Mouse (Mus musculus) kidney, adult 11 months (tissue): Measurements from ENCODE around the gene Nod2.
"Not testable (repeated sequence)": the region's sequence is repeated elsewhere in the genome, so short reads cannot be mapped to it uniquely, and the experiment has no call there.

Source experiments
- DNase-seq: peaks from one replicate; pipeline ENCODE4 v3.0.0; 2022

Nod2 gene

DNA sequence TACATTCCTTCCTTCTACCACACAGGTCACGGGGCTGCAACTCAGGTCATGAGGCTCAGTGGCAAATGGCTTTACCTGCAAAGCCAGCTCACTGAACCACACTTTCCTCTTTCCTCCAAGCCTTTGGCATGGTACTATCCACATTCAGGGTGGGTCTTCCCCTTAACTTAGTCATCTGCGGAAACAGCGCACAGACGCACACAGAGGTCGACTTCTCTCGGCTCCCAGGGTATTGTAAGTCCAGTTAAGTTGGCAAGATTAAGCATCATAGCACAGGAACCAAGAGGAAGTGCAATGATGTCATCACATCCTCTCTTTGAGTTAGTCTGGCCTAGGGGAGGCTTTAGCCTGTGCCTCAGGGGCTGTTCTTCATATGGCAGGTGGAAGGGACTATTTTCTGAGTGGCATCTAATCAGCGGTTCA is 13.8 kb upstream of the Nod2 start:
- peak; percentile 52 for DNase-seq

DNA sequence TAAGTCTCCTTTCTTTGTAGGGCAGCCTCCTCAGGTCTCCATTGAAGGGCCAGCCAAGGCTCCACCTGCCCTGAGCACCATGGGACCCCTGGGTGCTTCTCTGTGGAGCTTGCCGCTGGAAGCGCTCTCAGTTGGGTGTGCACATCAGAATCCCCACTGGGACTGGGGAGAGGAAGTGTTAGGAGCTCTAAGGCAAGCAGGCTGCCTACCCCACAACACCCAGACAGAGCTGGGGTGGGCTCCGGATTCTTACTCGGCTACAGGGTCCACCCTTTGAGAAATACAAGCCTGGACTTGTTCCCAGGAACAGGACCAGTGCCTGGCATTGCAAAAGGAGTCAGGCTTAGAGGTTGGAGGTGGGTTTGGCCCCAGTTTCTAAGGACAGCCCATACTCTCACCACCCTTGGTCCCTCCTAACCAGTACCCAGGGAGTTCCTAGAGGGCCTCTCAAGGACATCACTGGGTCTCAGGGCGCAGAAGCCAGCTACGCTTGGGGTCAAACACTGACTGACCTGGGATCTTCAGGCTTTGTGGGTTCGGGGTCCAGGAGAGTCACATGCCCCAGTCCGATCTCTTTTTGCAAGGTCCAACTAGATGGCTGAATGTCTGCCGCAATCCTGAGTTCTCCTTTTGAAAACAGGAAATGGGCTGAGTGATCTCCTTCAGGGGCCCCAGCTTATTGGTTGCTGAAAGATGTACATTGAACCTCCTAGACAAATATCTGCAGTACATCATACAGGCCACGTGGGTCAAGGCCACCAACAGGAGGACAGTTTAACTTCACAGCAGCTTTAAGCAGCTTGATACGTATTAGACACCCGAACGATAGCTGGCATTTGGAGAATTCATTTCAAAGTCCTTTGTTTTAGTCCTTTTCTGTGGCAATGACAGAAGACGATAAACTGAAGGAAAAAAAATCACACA is 11.4 kb upstream of the Nod2 start, which contains the start of gene Snx20:
Gene Snx20, minus strand, starts transcription at position 655 of the 924 bp plus-strand sequence.
- no peak for DNase-seq

DNA sequence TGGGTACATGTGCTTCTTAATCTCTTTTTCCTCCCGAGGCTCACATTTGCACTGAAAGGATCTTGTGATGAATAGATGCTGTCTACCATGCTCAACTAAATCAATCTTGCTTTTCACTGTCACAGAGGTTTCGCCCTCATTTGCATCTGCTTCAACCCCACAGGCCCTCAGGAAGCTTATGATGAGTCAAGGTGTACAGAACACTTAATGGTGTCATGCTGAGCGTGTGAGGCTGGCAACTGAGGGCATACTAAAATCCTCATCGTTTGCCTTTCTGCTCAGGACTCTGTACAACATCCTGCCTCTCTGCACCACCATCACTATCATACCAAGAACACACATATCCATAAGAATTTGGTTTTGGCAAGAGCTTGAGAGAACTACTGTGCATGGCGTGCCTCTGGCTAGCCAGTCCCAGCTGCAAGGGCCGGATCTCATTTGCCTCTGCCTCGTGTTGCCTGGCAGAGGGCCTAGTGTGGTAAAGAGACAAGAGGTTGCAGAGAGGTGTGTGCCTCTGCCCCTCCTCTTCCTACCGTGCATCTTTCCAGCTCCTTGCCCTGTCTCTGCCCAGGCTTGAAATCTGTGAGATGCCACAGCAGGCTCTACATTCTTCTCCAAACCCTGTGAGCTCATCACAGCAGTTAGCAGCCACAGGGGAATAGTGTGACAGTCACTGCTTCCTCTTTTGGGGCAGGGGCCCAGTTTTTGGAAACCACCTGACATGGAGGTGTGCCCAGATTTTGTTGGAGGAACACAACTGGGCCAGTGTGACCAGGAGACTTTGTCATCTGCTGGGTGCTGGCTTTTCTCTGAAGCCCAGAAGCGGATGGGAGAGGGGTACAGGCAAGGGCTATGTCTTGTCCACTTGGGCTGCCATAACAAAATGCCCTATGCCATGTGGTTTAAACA is 9.8 kb upstream of the Nod2 start:
- no peak for DNase-seq

DNA sequence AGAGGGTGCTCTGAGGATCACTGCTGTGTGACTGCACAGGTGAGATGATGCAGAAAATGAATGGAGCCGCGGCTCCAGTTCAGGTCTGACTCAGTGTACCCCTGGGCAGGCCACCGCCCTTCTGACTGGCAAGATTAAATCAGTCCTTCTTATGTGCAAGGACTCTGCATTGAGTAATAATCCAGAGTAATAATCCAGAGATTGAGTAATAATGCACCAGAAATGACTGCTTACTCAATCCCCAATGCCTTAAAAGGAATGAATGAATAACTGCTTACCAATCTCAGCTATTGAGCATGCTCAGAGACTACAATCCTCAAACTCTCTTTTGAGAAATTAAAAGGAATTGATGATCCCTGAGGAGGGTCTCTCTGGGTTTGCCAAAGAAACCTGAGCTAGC is 8.2 kb upstream of the Nod2 start:
- DNase-seq: no peak

DNA sequence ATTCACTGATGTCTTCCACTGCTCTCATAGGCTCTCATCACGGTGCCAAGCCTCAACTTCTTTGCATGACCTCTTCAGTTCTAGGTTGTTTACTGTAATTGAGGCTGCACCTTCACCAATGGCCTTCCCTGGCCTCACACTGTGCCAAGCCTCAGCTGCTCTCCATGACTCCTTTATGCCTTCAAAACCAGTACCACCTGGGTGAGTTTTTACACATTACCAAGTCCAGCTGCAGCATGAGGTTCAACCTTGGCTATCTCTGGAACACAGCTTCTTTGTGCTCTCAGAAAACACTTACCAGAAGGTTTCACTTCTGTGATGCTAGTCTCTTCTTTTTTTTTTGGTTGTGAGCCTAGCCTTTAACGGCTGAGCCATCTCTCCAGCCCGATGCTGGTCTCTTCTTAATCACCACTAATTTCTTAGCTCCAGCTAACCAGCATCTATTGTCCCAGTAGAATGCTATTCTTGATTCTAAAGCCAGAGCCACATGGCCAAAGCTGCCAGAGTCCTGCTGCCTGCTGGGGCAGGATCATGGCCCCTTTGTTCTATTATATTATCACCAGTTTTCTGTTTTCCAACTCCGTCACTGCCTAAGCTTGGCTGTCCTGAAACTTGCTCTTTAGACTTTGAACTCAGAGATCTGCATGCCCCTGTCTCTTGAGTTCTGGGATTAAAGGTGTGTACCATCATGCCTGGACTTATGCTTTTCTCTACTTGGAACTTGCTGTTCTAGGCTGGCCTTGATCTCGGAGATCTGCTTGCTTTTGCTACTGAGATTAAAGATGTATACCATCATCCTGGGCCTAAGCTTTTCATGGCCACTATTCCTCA is 4.2 kb upstream of the Nod2 start:
- DNase-seq: peak; percentile 57

DNA sequence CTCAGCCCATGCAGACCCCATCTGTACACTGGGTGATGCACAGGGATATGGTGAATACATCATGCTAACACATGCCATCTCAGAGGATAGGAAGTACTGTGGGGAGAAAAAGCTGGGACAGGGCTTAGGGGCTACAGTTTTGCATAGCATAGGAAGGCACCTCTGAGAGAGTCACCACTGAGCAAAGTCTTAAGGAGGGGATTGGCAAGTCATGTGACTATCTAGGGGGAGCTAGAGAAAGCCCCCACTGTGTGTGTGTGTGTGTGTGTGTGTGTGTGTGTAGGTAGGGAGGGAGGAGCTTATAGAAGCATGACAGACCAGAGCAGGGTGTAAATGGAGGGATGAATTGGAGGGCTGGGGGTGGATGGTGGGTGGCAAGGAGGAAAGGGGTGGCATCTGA is 1.2 kb downstream of the Nod2 start:
- DNase-seq: no peak

DNA sequence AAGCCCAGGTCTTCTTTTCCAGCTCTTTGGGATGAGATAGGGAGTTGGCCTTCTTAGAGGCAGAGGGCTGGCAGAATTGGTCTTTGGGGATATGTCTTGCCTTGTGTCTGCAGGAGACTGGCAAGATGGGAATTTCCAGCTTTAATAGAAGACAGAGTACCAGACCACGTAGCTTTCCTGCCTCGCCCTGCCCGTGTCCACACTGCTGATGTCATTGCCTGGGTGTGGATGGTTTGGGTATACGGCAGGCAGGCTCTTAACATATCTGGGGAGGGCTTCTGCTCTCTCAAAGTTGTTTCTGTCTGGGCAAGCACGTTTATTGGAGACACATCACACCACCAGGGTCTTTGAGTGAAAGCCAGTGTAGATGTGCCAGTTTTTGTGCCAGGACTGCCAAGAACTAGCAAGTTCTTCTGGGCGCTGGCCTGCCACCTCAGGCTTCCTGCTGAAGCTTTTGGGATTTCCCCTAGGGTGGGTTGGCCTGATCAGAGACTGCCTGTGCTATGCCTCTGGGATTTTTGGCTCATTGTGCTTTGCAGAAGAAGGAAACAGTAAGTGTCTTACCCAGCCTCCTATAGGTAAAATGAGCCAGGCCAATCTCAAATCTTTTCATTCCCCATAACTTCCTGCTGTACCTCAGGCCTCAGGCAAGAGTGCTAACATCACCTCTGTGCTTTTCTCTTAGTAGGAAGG is 3.0 kb downstream of the Nod2 start:
- DNase-seq: no peak

DNA sequence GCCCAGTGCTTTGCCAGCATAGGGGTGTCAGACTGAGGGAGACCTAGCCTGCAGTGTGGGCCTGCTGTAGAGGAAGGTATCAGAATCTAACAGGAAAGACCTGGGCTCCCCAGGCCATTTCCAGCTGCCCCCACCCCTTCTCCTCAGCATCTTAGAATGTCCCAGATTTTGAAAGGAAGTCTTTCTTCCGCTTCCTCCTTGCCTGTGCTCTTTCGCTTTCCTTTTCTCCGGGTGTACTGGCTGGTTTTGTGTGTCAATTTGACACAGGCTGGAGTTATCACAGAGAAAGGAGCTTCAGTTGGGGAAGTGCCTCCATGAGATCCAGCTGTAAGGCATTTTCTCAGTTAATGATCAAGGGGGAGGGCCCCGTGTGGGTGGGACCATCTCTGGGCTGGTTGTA is 4.0 kb downstream of the Nod2 start:
- not testable (repeated sequence) for DNase-seq

DNA sequence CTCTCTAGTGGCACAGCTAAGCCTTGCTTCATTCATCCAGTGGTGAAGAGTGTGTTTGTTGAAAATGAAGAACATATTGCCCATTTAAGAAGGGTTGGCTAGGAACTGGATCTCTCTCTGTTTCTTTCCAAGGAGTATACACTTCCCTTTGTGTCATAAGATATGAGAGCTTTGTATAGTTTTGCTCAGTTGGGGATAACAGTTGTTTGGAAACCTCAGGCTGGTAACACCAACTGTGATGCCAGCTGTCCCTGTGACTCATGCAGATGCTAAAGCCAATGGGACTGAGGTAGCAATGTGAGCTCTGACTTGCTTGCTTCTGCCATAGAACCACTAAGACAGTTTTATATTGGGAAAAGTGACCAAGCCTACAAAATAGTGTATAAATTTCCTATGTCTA is 8.2 kb downstream of the Nod2 start:
- DNase-seq: no peak

DNA sequence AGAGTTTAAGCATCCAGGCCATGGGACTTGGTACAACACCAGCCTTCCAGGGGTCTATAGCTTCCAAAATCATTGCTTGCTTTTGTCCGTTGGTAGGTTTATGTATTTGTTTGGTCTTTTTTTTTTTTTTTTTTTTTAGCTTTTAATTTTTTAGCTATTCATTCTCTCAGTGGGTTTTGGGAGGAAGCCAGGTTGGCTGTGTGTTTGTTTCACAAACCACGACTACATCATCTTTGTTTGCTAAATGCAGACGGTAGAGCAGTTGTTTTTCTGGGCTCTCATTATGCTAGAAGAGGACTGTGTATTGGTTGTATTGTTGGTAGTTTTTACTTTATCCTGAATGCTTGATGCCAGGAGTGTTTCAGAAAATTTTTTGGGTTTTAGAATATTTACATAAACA is 12.8 kb downstream of the Nod2 start:
- no peak for DNase-seq

DNA sequence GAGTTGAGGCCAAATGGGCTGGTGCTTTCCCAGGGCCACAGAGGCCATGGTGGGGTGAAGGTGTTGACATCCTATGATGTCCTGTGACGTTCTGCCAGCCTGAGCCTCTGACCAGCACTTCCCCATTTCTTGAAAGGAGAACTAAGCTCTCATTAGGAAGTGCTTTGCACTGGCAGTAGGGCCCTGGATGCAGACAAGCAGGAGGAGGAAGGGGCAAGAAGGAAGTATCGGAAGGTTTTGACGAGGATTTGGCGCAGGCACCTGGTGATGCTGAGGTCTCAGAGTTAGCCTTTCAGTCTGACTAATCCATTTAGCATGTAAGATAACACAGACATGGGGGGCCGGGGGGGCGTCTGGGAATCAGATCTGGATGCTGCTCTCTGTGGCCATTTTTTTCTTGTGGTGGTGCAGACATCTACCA is 15.3 kb downstream of the Nod2 start:
- no peak for DNase-seq

DNA sequence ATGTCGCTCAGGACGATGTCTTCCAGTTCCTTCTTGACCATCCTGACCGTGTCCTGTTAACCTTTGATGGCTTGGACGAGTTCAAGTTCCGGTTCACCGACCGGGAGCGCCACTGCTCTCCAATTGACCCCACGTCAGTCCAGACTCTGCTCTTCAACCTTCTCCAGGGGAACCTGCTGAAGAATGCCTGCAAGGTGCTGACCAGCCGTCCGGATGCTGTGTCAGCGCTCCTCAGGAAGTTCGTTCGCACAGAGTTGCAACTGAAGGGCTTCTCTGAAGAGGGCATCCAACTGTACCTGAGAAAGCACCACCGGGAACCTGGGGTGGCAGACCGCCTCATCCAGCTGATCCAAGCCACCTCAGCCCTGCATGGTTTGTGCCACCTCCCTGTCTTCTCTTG is 17.0 kb downstream of the Nod2 start:
- peak; percentile 90 for DNase-seq

DNA sequence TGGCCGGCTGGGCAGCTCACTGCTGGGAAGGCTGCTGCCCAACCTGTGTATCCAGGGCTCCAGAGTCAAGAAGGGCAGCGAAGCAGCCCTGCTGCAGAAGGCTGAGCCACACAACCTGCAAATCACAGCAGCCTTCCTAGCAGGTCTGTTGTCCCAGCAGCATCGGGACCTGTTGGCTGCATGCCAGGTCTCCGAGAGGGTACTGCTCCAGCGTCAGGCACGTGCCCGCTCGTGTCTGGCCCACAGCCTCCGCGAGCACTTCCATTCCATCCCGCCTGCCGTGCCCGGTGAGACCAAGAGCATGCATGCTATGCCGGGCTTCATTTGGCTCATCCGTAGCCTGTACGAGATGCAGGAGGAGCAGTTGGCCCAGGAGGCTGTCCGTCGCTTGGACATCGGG is 17.8 kb downstream of the Nod2 start:
- peak; percentile 28 for DNase-seq

DNA sequence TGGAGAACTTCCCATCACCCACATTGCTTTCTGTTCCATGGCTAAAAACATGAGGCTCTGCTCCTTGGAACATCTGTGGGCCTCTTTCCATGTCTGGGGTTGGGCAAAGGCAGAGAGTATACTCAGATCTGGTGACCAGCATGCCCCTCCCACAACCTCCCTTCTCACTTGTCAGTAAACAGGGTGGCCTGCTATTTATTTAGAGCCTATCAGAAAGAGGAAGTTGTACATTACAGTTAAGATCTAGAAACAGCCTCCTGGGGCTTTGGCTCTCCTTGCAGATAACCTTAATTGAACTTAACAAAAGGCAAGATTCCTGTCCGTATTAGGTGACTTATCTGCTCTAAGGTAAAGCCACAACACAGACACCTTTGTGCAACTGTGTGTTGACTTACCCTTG is 19.3 kb downstream of the Nod2 start:
- no peak for DNase-seq

DNA sequence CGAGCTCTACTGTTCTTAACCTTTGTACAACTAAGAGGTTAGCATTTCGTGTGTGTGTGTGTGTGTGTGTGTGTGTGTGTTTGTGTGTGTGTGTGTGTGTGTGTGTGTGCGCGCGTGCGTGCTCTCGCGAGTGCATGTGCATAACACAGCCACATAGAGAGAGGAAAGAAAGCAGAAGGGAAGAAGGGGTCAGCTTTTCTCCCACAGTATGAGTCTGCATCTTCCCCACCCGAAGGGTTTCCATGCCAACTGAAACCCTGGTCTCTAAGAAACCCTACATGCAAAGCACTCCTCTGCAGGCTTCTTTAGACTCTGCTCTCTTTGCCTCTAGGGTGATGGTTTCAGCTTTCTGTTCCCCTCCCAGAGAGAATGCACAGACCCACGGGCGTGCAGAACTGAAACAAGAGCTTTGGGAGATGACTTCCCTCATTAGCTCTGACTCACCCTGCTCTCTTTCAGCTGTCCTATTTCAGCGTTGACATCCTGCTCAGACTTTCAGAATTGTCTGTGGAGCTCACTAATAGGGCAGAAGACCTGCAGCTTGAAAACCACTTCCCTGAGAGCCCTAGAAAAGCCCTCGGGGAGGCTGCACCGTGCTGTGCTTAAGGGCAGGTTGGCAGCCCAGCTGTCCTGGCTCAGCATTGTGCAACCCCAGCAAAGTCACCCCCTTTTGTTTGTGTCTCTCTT is 21.4 kb downstream of the Nod2 start:
- no peak for DNase-seq

DNA sequence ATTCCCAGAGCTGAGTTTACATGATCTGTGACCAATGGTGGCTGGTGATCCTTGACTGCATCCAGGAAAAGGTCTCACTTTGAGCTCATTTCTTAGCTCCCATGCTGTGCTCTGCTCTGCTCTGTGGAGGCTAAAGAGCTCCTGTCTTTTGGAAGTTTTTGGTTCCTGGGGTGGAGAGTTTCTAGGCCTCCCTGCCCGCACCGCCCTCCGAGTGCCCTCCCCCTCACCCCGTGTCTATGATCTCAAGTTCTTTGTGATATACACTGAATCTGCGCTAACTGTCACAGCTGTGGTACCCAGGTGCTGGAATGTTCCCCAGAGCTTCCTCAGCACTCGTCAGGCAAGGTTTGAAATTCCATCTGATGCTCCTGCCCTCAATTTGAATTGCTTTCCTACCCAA is 23.7 kb downstream of the Nod2 start:
- DNase-seq: no peak

DNA sequence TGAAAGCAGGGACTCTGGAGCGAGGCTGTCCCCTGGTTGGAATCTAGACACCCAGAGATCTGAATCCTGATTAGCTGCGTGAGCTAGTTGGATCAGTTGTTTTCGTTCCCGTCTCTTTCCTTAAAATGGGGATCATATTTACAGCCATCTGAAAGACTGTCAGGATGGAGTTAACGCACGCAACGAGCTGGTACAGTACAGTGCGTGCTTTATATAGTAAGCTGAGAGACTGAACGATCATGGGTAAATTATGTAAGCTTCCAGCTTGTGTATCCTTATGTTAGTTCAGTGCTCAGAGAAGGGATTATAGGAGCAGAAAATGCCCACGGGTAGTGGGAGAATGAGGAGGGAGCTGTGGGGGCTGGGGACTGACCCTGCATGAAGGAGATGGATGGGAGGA is 24.5 kb downstream of the Nod2 start:
- no peak for DNase-seq

DNA sequence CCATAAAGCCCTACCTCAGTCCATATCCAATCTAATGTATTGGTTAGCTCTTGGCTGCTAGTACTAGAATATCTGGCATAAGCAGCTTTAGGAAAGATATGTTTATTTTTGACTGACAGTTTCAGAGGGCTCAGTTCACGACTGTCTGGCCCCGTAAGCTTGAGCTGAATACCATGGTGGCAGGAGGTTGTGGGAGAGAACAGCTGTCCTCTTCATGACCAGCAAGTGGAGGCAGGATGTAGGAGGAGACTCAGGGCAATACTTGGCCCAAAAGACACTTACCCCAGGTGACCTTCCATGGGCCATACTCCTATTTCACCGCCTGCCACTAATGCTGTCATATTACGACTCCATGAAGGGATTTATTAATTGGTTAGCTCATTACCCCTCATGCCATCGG is 26.7 kb downstream of the Nod2 start:
- DNase-seq: no peak

DNA sequence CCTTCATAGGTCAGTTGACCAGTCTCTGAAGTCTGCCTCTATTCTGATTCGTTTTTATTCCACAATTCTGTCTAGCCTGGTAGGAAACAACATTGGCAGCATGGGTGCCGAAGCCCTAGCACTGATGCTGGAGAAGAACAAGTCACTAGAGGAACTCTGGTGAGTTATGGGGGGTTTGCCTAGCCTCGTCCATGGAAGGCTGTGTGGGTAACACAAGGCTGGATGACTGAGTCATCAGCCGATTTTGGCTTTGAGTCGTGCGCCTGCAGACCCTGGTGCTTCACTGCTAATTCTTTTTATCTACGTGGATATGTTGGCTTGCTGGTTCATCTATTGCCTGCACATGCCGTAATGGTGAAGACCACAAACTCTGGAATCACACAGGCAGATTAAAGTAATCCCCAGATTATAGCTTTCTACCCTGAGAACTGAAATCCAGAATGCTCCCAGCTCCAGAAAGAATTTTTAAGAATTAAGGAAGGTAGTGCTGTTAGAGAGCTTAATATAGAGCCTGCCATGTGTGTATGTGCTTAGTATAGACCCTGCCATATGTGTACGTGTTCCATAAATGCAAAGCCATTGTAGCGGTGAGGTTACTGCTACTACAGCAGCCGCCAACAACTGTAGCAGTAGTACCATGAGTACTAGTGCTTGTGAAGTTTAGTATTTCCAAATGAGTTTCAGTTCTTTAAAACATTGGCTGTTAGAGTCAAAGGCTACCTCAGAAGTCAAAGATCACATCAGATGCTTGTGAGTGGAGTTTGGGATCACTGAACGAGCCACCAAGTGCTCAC is 28.5 kb downstream of the Nod2 start:
- DNase-seq: no peak

DNA sequence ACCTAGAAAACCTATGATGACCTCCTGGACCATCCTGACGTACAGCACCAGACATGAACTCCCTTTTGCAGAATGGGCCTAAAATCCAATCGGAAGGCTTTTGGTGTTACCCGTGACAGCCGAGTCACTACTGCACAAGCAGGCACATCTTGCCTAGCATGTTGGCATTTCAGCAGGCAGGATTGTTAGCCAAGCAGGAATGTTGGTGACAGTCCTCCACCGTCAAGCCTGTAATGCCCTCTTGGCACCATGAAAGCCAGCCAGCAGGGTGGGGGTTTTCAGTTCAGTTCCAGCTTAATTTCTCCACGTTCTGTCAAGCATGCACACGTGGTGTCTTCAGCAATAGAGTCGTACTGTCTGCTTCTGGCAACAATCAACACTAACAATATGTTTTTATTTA is 30.0 kb downstream of the Nod2 start:
- no peak for DNase-seq

DNA sequence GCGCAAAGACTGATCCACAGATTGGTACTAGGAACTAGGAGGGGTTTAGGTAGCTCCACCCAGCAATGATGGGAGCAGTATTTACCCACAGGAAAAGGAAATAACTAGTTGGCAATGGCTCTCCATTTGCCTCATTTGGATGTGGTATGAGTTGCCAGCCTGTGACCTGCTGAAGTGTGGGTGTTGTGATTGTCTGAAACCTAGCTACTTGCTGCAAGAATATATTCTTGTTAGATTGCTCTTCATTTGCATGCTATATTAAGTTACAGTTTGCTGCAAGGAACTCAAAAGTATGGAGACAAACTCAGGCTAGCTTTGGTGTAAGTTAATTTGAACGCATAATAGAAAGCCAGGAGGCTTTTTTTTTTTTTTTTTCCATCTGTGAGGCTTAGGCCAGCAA is 33.5 kb downstream of the Nod2 start:
- no peak for DNase-seq
